Mouse (Mus musculus) bone marrow, adult 2 months (tissue): ENCODE results near the gene Trappc1. TPM values are rescaled to one million over a fixed set of nuclear protein-coding genes. Genes with fewer than 3 reads are reported as not detected.
A peak's percentile ranks its signal among the peaks of the same experiment; 100 is the strongest.

Experiments
- H3K27ac ChIP-seq: fragments of 200-500 bp; 2 replicates; pipeline ENCODE4 v1.5.1; 2012; ENCODE audit warnings: low read depth, mild to moderate bottlenecking, control low read depth, inconsistent platforms, low read length; ENCODE audit not compliant: control insufficient read depth, poor library complexity, insufficient read depth
- H3K4me1 ChIP-seq: fragments of 200-500 bp; 2 replicates; pipeline ENCODE4 v1.6.1; 2011; ENCODE audit warnings: low read length; ENCODE audit not compliant: control insufficient read depth, insufficient read depth
- H3K4me3 ChIP-seq: fragments of 200-500 bp; replicated peaks from 2 replicates; pipeline ENCODE3; 2011; ENCODE audit warnings: mild to moderate bottlenecking, low read depth, low read length, control low read depth; ENCODE audit not compliant: control insufficient read depth
- CTCF ChIP-seq: fragments of 200-500 bp; IDR thresholded peaks from 2 replicates; pipeline ENCODE4 v1.5.1; 2011; ENCODE audit warnings: low read length, control low read depth; ENCODE audit not compliant: control insufficient read depth, insufficient read depth
- POLR2A ChIP-seq: fragments of 200-500 bp; IDR thresholded peaks from 2 replicates; pipeline ENCODE4 v1.6.1; 2011; ENCODE audit warnings: low read depth, mild to moderate bottlenecking, control low read depth, low read length, borderline replicate concordance; ENCODE audit not compliant: control insufficient read depth
- WGBS: fragments of 180-500 bp; shearing (Covaris S2); methylation state at CpG from one replicate; pipeline ENCODE4 v1.1.7; 2018; 5-methylcytosine and 5-hydroxymethylcytosine counted together
- polyA plus RNA-seq: library from polyadenylated mRNA; stranded (reverse); fragments of >200 nt; gene quantifications from 2 replicates; pipeline ENCODE4 v1.2.4, GENCODE M21; 2011; ENCODE audit warnings: low replicate concordance; ENCODE audit not compliant: missing spikeins, insufficient read depth, insufficient read length

Trappc1 gene
- polyA plus RNA-seq, 1 experiment, result 71.7 TPM

DNA sequence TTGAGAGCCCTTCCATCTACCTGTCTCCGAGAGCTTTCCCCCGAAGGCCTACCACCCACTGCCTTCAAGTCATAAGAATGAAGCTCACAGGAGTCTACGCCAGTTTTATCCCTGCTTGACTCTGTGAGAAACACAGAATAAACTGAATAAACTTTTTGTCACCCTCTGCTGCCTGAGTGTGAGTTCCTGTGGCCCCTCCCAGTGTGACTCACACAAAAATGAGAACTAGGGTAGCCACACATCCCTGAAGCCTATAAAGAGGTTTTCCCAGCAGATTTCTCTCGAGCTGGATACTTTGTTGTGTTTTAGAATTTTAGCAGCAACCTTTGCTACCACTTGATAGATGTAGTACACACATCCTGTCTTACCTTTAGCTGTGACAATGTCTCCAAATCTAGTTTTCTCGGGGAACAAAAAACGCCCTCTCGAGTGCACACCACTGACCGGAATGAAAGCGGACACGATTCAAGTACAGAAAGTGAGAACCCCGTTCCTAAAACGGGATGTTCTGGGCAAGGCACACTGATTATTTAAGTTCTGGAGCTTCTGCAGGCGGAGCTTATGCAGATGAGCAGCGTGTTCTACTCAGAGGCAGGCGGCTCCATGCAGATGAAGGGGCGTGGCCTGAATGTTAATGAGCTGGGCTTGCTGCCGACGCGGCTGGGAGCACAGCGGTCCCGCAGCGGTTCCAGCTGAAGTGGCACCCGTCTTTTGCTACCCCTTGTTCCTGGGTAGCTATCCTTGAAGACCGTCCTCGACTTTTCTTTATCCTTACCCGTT is 2.0 kb downstream of the Trappc1 start, which contains the start of gene Kcnab3:
Gene Kcnab3 (plus strand): TSS at position 631 of the 780 bp plus-strand sequence.
- TF ChIP-seq CTCF (no peak), POLR2A (peak; percentile 39; the same call in 1 of the 2 replicates)
- Histone ChIP-seq H3K27ac (peak within 1 kb of the TSS; percentile 78), H3K4me1 (no peaks in the 10 kb centered on the region; the same call in 1 of the 2 replicates), H3K4me3 (peak within 1 kb of the TSS; percentile 54)
- WGBS, result 7% methylated on average over 26 of the region's 26 CpGs

DNA sequence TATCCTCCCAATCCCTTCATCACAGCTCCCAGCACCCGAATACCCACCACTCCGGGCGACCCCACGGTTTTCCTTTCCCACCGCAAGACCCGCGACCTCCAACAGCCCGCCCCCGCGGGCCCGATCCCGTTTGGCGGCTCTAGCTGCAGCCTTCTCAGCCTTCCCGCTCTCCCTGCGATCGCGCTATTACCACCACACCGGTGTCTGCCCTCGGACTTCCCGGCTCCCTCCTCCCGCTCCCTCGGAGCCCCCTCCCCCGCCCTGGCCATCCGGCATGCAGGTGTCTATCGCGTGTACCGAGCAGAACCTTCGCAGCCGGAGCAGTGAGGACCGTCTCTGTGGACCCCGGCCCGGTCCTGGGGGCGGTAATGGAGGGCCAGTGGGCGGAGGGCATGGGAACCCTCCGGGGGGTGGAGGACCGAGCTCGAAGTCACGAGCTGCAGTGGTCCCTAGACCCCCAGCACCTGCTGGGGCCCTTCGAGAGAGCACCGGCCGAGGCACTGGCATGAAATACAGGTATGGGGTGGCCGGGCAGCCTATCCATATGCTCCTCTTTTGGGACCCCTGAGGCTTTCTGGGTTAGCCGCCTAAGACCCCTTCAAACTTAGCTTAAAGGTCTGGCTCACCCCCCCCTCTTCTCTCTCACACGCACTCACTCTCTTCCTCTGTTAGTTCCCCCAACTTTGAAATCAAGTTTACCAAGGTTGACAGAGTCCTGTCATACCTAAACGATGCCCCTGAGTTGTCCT is 2.8 kb downstream of the Trappc1 start:
- H3K4me1 ChIP-seq, result no peaks in the 10 kb centered on the region; the same call in 1 of the 2 replicates
- H3K27ac ChIP-seq, result no peak overlapping the region
- TF ChIP-seq POLR2A (no peak), CTCF (no peak)
- 2% methylated on average over 45 of the region's 45 CpGs for WGBS
- peak overlapping the region; percentile 54 for H3K4me3 ChIP-seq

DNA sequence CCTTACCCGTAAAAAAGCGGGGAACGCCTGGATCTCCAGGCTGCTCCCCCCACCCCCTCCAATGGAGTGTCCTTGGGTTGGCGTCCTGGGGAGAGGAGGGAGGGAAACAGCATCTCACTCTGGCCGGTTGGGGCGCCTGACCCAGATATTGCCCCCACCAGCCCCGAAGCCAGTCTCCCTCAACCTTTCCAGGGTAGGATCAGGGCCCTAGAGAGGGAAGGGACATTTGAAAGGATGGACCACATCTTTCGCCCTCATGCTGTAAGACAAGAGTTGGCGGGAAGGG is 3.3 kb downstream of the Trappc1 start:
- Histone ChIP-seq H3K27ac (no peak overlapping the region), H3K4me1 (no peaks in the 10 kb centered on the region; the same call in 1 of the 2 replicates), H3K4me3 (no peak overlapping the region)
- TF ChIP-seq POLR2A, result no peak
- no peak for TF ChIP-seq CTCF
- WGBS, result 39% methylated on average over 9 of the region's 9 CpGs

DNA sequence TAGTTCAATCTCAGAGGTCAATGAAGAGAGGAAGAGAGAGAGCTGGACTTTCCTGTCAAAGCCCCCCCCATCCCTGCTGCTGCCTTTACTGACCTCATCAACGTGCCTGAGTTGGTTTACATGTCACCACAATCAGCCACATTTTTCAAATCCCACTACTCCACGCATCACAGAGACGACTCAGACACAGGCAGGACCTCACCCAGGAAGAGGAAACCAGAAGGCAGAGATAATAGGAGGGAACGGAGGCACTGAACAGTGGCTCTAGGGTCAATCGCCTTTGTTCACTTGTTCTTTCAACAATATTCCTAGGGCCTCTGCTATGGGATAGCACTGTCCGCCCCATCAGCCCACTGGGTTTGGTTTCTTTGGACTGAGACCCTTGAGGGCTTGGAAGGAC is 3.9 kb downstream of the Trappc1 start:
- 29% methylated on average over 6 of the region's 6 CpGs for WGBS
- no peaks in the 10 kb centered on the region; the same call in 1 of the 2 replicates for H3K4me1 ChIP-seq

DNA sequence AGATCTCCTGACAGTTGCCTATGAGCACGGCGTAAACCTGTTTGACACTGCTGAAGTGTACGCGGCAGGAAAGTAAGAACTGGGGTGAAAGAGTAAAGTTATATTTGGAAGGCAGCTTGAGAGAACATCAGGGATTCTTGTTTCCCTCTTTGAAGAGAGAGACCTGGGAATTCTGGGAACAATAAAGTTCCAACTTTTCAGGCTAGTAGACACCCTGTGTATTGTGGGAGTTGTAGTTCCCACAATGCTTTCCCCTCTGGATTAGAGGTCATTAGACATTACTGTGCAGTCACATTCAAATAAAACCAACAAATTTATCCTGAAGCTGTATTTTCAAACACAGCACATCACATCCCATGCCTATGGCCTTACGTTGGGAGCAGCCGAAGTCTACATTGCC is 4.7 kb downstream of the Trappc1 start:
- TF ChIP-seq POLR2A, result no peak
- TF ChIP-seq CTCF, result no peak
- Histone ChIP-seq H3K4me1 (no peaks in the 10 kb centered on the region; the same call in 1 of the 2 replicates), H3K27ac (no peak overlapping the region), H3K4me3 (no peak overlapping the region)
- WGBS, result 88% methylated on average over 6 of the region's 6 CpGs

More for the DNA sequence above, 3.9 kb downstream of the Trappc1 start:
- TF ChIP-seq POLR2A, result no peak
- no peak for TF ChIP-seq CTCF
- Histone ChIP-seq H3K4me3 (no peak overlapping the region), H3K27ac (no peak overlapping the region)

DNA sequence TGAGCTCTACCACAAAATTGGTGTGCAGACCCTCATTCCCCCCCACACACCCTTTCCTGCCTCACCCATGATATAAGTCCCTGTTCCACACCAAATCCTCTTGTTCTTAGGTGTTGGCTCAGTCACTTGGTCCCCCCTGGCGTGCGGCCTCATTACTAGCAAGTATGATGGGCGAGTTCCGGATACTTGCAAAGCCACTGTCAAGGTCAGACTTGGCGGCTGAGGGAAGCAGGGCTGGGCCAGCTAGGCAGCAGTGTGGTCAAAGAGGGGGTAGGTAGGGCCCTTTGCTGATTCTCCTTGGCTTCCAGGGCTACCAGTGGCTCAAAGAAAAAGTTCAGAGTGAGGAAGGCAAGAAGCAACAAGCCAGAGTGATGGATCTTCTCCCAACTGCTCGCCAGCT is 7.4 kb downstream of the Trappc1 start:
- 82% methylated on average over 6 of the region's 6 CpGs for WGBS
- Histone ChIP-seq H3K4me3 (no peak overlapping the region), H3K27ac (no peak overlapping the region), H3K4me1 (no peaks in the 10 kb centered on the region; the same call in 1 of the 2 replicates)
- no peak for TF ChIP-seq POLR2A
- no peak for TF ChIP-seq CTCF

DNA sequence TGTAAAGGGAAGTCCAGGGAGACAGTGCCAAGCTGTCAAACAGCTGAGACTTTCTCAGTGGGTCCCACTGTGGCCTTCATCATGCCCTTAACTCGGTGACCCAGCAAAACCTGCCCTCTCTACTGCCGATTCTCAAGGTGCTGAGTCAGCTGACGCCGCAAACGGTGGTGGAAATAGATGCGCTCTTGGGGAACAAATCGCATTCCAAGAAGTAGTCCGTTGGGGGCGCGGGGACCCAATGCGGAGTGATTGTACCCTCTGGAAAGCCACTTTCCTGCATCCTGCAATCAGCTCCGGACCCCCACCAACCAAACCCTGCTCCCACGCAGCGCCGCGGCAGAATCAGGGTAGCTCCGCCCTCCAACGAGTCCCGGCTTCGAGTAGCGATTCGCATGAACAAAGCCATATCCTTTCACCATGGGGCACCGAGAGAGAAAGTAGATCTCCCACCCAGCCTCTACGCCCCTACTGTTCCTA is 8.2 kb downstream of the Trappc1 start:
- under 1% methylated on average over 24 of the region's 24 CpGs for WGBS
- peak overlapping the region; percentile 62 for H3K4me3 ChIP-seq
- TF ChIP-seq CTCF (no peak), POLR2A (peak; percentile 29; the same call in 1 of the 2 replicates)
- H3K4me1 ChIP-seq, result no peaks in the 10 kb centered on the region; the same call in 1 of the 2 replicates
- no peak overlapping the region for H3K27ac ChIP-seq

DNA sequence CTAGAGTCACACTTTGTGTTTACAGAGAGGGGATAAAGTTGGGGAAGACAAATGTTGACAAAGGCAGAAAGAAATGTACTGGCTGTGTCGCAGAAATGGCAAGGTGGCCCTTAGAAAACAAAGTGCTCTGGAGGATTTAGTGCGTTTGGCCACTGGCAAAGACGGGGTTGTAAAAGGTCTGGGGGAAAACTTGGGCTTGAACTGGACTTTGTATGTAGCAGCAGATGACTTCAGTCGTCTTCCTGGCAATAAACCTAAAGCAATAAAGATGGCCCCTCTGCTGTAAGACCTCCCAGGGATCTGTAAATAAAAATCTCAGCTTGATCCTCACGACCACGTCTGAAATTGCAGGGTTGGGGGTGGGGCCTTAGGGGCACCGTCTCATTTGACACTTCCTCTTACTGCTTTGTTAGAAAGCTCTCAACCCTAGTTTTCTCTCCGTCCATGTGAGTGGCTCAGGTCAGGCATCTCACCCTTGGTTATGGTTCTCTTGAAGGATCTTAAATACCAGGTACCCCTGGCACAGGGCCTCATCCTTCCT is 9.0 kb downstream of the Trappc1 start:
- H3K27ac ChIP-seq, result no peak overlapping the region
- H3K4me3 ChIP-seq, result no peak overlapping the region
- WGBS, result 36% methylated on average over 8 of the region's 8 CpGs
- H3K4me1 ChIP-seq, result no peaks in the 10 kb centered on the region; the same call in 1 of the 2 replicates
- TF ChIP-seq CTCF (no peak), POLR2A (no peak)
